Mouse (Mus musculus) embryonic facial prominence, embryonic 11.5 days (tissue): Measurements from ENCODE around the gene Olfr1388. TPM values are rescaled to one million over a fixed set of nuclear protein-coding genes. Genes with fewer than 3 reads are reported as not detected.
"Not testable (repeated sequence)": the region's sequence is repeated elsewhere in the genome, so short reads cannot be mapped to it uniquely, and the experiment has no call there.

Experiments used
- ATAC-seq: fragments of 200-750 bp; cut with Nextera tagmentation; replicated peaks from 2 replicates; pipeline ENCODE4 v1.8.0; 2017; ENCODE audit warnings: low read depth; ENCODE audit not compliant: insufficient number of reproducible peaks, low FRiP score, low TSS enrichment
- DNase-seq: peaks from one replicate; pipeline ENCODE4 v3.0.0-alpha.2; 2015; ENCODE audit warnings: low spot score
- H3K27ac ChIP-seq: fragments of 300-500 bp; sonication (generic); replicated peaks from 2 replicates; pipeline ENCODE4 v1.5.1; 2014; ENCODE audit warnings: mild to moderate bottlenecking, low read depth, low read length, control low read depth
- H3K27me3 ChIP-seq: fragments of 300-500 bp; sonication (generic); 2 replicates; pipeline ENCODE4 v1.6.1; 2014; ENCODE audit warnings: mild to moderate bottlenecking, low read length, moderate library complexity, mixed read lengths; ENCODE audit not compliant: control insufficient read depth, insufficient read depth
- H3K36me3 ChIP-seq: fragments of 300-500 bp; sonication (generic); replicated peaks from 2 replicates; pipeline ENCODE4 v1.6.1; 2014; ENCODE audit warnings: low read depth, mild to moderate bottlenecking, low read length, moderate library complexity, mixed read lengths; ENCODE audit not compliant: control insufficient read depth, insufficient read depth
- H3K4me1 ChIP-seq: fragments of 300-500 bp; sonication (generic); 2 replicates; pipeline ENCODE4 v1.6.1; 2014; ENCODE audit warnings: low read length, mixed read lengths; ENCODE audit not compliant: control insufficient read depth, insufficient read depth
- H3K4me2 ChIP-seq: fragments of 300-500 bp; sonication (generic); 2 replicates; pipeline ENCODE4 v1.6.1; 2014; ENCODE audit warnings: low read depth, mild to moderate bottlenecking, control low read depth, low read length, moderate library complexity
- H3K4me3 ChIP-seq: fragments of 300-500 bp; sonication (generic); 2 replicates; pipeline ENCODE4 v1.5.1; 2014; ENCODE audit warnings: low read depth, low read length, control low read depth
- H3K9ac ChIP-seq: fragments of 300-500 bp; sonication (generic); replicated peaks from 2 replicates; pipeline ENCODE4 v1.6.1; 2014; ENCODE audit warnings: mild to moderate bottlenecking, control low read depth, low read length
- H3K9me3 ChIP-seq: fragments of 300-500 bp; sonication (generic); replicated peaks from 2 replicates; pipeline ENCODE4 v1.6.1; 2016; ENCODE audit warnings: mild to moderate bottlenecking, low read length, inconsistent platforms, mixed read lengths; ENCODE audit not compliant: control insufficient read depth
- WGBS: fragments of 180-500 bp; shearing (Covaris S2); extraction: QIAGEN DNeasy Blood & Tissue Kit; methylation state at CpG from one replicate; pipeline ENCODE4 v1.1.7; 2014; 5-methylcytosine and 5-hydroxymethylcytosine counted together
- polyA plus RNA-seq: library from polyadenylated mRNA; unstranded; fragments of >200 nt; fragmentation: Nextera tagmentation; extraction: Ambion mirVana; gene quantifications from 2 replicates; pipeline ENCODE4 v1.2.1, GENCODE M21; 2014

Gene Olfr1388
- polyA plus RNA-seq, 1 experiment from 2014 or later = 0.22 TPM

DNA sequence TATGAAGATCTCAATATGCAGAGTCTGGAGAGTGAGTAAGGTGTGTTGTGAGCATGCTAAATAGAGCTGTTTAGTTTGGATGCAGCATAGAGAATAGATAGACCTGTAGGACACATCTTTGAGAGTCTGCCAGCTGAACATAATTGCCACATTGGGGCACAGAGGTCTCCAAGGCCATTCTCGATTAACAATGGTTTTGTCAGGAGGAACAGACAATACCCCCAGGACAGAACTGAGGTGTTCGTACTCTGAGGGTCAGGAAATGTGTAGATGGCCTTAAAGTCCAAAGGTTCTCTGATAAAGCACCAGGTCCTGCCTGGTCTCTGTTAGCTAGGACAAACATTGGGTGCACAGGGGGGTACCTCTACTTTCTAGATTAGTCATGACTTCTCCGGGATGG is 28.3 kb downstream of the Olfr1388 start, which contains the start of gene Olfr1386:
TSS of gene Olfr1386 (plus strand) at position 301 of the 400 bp plus-strand sequence.
- not testable (repeated sequence) for H3K4me1 ChIP-seq, DNase-seq, H3K36me3 ChIP-seq, H3K9me3 ChIP-seq, H3K9ac ChIP-seq, H3K4me2 ChIP-seq, H3K27me3 ChIP-seq, ATAC-seq, H3K27ac ChIP-seq, H3K4me3 ChIP-seq
- WGBS = 79% methylated on average over 2 of the region's 3 CpGs

DNA sequence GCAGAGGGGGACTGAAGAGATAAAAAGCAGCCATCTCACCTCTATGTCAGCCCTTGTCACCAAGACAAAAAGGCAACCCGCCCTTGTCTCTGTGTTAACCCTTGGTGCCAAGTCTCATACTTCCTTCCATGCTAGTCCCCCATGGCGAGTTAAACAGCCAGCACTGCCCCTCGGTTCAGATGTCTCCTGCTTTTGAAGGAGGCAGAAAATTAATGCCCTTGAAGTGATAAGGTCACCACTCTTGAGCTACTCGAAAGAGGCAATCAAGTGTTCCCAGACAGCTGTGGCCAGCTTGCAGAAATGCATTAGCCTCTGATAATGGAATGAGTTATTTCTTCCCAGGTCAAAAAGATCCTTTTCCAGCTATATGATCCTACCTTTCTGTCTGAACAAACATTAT is 49.5 kb downstream of the Olfr1388 start:
- ATAC-seq (no peak), DNase-seq (no peak)
- H3K9ac ChIP-seq = no peak overlapping the region
- H3K9me3 ChIP-seq = no peaks in the 10 kb centered on the region
- 56% methylated on average over 4 of the region's 4 CpGs for WGBS
- no peaks in the 10 kb centered on the region for H3K36me3 ChIP-seq
- H3K27ac ChIP-seq = no peak overlapping the region
- no peak overlapping the region for H3K4me2 ChIP-seq
- no peaks in the 10 kb centered on the region for H3K4me1 ChIP-seq
- H3K27me3 ChIP-seq = no peaks in the 10 kb centered on the region
- no peak overlapping the region for H3K4me3 ChIP-seq

DNA sequence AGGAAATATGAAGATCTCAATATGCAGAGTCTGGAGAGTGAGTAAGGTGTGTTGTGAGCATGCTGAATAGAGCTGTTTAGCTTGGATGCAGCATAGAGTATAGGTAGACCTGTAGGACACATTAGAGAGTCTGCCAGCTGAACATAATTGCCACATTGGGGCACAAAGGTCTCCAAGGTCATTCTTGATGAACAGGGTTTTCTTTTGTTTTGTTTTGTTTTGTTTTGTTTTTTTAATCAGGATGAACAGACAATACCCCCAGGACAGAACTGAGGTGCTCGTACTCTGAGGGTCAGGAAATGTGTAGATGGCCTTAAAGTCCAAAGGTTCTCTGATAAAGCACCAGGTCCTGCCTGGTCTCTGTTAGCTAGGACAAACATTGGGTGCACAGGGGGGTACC is 52.3 kb downstream of the Olfr1388 start, which contains the start of gene Olfr1385:
TSS of gene Olfr1385 (plus strand) at position 301 of the 400 bp plus-strand sequence.
- not testable (repeated sequence) for ATAC-seq, DNase-seq, H3K9ac ChIP-seq, H3K27me3 ChIP-seq, H3K36me3 ChIP-seq, H3K27ac ChIP-seq, H3K4me2 ChIP-seq, H3K4me1 ChIP-seq, H3K4me3 ChIP-seq, H3K9me3 ChIP-seq
- WGBS = 71% methylated on average over 1 of the region's 1 CpGs

Other genes starting within 250 kb of the Olfr1388 start
- 0.15 and 0.77 TPM in 2 replicates for gene Btnl9, start 249.5 kb upstream of the Olfr1388 start, polyA plus RNA-seq
- 64.0 and 66.1 TPM in 2 replicates for gene Zfp62, start 233.3 kb upstream of the Olfr1388 start, polyA plus RNA-seq
- 26.4 and 32.8 TPM in 2 replicates for gene Mgat1, start 192.4 kb upstream of the Olfr1388 start, polyA plus RNA-seq
- 0.17 TPM in 1 of 2 replicates, not detected in the other for gene Olfr1393, start 158.3 kb upstream of the Olfr1388 start, polyA plus RNA-seq
- not detected in 2 replicates for gene Olfr1392, start 151.3 kb upstream of the Olfr1388 start, polyA plus RNA-seq
- not detected in 2 replicates for gene Olfr10, start 131.9 kb upstream of the Olfr1388 start, polyA plus RNA-seq
- not detected in 2 replicates for gene Olfr1391, start 113.9 kb upstream of the Olfr1388 start, polyA plus RNA-seq
- gene Olfr1390, start 101.4 kb upstream of the Olfr1388 start, polyA plus RNA-seq = not detected in 2 replicates
- gene Olfr1389, start 13.6 kb upstream of the Olfr1388 start, polyA plus RNA-seq = not detected in 2 replicates
- gene Olfr1387, start 18.7 kb downstream of the Olfr1388 start, polyA plus RNA-seq = not detected in 2 replicates
- not detected in 2 replicates for gene Olfr1386, start 28.4 kb downstream of the Olfr1388 start, polyA plus RNA-seq
- gene Olfr1385, start 52.4 kb downstream of the Olfr1388 start, polyA plus RNA-seq = not detected in 2 replicates
- gene Olfr1384, start 70.1 kb downstream of the Olfr1388 start, polyA plus RNA-seq = not detected in 2 replicates
- gene Olfr1383, start 83.0 kb downstream of the Olfr1388 start, polyA plus RNA-seq = not detected in 2 replicates
- gene Olfr1382, start 91.6 kb downstream of the Olfr1388 start, polyA plus RNA-seq = not detected in 2 replicates
- gene Olfr1381, start 106.8 kb downstream of the Olfr1388 start, polyA plus RNA-seq = not detected in 2 replicates
- gene Olfr1380, start 120.3 kb downstream of the Olfr1388 start, polyA plus RNA-seq = not detected in 2 replicates
- 3.6 and 4.2 TPM in 2 replicates for gene Flt4, start 172.6 kb downstream of the Olfr1388 start, polyA plus RNA-seq
- not detected in 2 replicates for gene Scgb3a1, start 227.0 kb downstream of the Olfr1388 start, polyA plus RNA-seq